Mouse (Mus musculus) spleen, adult 18-20 months (tissue): ENCODE data around the gene Grk2.
"Not testable (repeated sequence)": the region's sequence is repeated elsewhere in the genome, so short reads cannot be mapped to it uniquely, and the experiment has no call there.

Source experiments
- DNase-seq, 2 experiments: peaks; one replicate each; pipeline ENCODE4 v3.0.0; 2022; ENCODE audit warnings: mixed read lengths in 2 of 2

The Grk2 gene

GRCm38 (mm10) chr19:4268566-4269361 lies 37.3 kb downstream of the Grk2 start, which contains the start of gene Ssh3:
TSS of gene Ssh3 (minus strand) at chr19:4269180.
- DNase-seq, result peak; percentile 70 to 84

- DNase-seq, result no peak
These were observed 40.1 kb downstream of the Grk2 start for GRCm38 (mm10) chr19:4265956-4266355.

- DNase-seq, result no peak
These were observed 41.7 kb downstream of the Grk2 start for GRCm38 (mm10) chr19:4264171-4264780.

GRCm38 (mm10) chr19:4263702-4264101 lies 42.3 kb downstream of the Grk2 start:
- no peak for DNase-seq

- DNase-seq, result no peak
These were observed 43.3 kb downstream of the Grk2 start for GRCm38 (mm10) chr19:4262756-4263155.

GRCm38 (mm10) chr19:4261038-4261698 lies 44.9 kb downstream of the Grk2 start:
- no peak for DNase-seq

- DNase-seq, result no peak
These were observed 48.1 kb downstream of the Grk2 start for GRCm38 (mm10) chr19:4257897-4258252.

GRCm38 (mm10) chr19:4257216-4257896 lies 48.7 kb downstream of the Grk2 start:
- DNase-seq, result peak; percentile 85 to 91

- no peak for DNase-seq
These were observed 50.3 kb downstream of the Grk2 start for GRCm38 (mm10) chr19:4255583-4256162.

- DNase-seq, result no peak
These were observed 51.8 kb downstream of the Grk2 start for GRCm38 (mm10) chr19:4254230-4254629.

GRCm38 (mm10) chr19:4248683-4249082 lies 57.3 kb downstream of the Grk2 start:
- not testable (repeated sequence) for DNase-seq

- DNase-seq, result no peak
These were observed 59.0 kb downstream of the Grk2 start for GRCm38 (mm10) chr19:4247010-4247409.

GRCm38 (mm10) chr19:4244775-4245174 lies 61.2 kb downstream of the Grk2 start:
- DNase-seq, result no peak

GRCm38 (mm10) chr19:4242416-4242815 lies 63.6 kb downstream of the Grk2 start:
- no peak for DNase-seq

GRCm38 (mm10) chr19:4240247-4240668 lies 65.8 kb downstream of the Grk2 start:
- DNase-seq, result no peak
